Mouse (Mus musculus) adrenal gland, postnatal 14 days (tissue): ENCODE results near the gene Slc35f2. TPM values are rescaled to one million over a fixed set of nuclear protein-coding genes. Genes with fewer than 3 reads are reported as not detected.

ENCODE experiments used
- DNase-seq: peaks from one replicate; pipeline ENCODE4 v3.0.0; 2021; ENCODE audit warnings: mixed read lengths
- long read RNA-seq, 2 experiments: library from polyadenylated mRNA; stranded (forward); transcript quantifications; one replicate each; pipeline ENCODE4 v2.0.0; 2021
- total RNA-seq: library from RNA; stranded (reverse); gene quantifications from 2 replicates; pipeline ENCODE4 v1.2.3, GENCODE M21; 2021

The Slc35f2 gene
- 0.49 and 0.67 TPM in 2 replicates for total RNA-seq
- long read RNA-seq, experiment 1: 0 reads
- long read RNA-seq, experiment 2, partial matches to known transcripts: 0 of 1 reads
- long read RNA-seq, experiment 2, other reads (novel, unspliced or antisense): 0 of 1 reads

DNA sequence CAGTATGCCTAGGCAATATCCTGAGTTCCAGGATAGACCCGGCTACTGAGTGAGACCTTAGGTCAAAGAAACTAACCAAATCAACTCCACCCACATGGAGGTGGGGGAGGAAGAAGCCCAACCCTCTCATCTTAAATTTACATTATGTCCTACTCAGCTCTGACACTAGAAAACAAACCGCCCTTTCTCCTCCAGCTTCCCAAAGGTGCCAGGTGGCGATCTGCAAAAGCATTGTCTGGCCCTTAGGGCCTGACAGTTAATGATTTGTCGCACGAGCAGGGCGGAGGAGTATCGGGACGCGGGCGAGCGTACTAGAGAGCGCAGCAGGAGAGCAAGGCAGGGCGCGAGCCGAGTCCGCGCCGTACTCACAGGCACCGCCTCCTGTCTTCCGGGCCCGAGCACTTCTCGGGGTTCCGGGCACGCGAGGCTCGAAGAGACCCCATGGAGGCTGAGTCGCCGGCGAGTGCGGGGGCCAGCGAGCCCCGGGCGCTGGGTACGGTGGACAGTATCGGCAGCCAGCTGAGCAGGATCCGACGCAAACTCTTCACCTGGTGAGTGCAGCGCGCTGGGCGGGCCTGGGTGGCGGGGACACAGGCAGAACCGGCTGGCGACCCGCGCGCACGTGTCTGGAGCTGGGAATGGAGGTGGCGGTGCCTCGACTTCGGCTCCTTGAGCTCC, at the start of gene Slc35f2:
Slc35f2 (plus strand) TSS at position 195 of the 678 bp plus-strand sequence.
- DNase-seq: peak; percentile 45

DNA sequence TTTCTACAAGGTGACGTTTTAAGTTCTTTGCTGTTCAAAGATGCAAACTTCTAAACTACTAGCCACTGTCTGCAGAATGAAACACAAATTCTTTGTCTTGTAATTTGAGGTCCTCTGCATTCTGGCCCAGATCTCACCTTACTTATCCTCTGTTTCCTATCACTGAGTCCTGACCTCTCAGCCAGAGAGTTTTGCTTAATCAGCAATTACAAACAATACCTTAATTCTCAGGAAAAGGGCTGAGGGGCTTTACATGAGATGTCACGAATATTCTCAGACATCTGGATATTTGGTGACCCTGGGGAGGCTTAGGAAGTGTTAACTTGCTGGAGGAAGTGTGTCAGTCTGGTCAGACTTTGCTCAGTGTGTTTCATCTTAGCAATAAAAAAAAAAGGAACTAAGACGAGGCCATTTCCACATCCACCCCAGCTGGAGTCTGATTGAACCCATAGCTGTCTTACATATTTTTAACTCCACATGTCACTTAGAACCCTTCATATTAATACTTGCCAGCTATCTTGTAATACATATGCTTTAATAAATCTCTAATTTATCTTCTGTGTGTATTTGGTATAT, 30.4 kb upstream of the Slc35f2 start:
- no peak for DNase-seq

DNA sequence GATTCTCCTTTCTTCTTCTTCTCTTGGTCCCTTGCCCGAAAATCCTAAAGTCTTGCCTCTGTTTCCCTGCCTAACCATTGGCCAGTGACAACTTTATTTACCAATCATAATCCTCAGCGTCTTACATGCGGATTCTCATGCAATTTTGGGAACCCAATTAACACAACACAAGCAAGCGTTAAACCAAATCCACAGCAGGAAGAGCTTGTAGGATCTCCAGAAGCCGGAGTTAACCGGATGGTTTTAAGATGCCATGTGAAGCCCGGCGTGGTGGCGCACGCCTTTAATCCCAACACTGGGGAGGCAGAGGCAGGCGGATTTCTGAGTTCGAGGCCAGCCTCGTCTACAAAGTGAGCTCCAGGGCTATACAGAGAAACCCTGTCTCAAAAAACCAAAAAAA, 20.9 kb upstream of the Slc35f2 start:
- no peak for DNase-seq

DNA sequence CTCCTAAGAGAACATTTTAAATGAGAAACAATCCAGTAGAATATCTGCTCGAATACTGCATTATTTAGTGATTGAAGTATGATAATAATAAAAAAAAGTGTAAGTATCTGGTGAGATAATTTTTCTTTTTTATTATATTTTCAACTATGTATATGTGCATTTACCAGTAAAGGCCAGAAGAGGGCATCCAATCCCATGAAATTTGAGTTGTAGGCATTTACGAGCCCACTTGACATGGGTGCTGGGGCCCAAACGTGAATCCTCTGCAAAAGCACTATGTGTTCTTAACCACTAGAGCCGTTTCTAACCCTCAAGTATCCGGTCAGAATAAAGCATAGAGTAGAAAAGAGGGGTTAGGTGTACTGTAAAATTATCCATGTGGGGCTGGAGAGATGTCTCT, 20.4 kb upstream of the Slc35f2 start:
- no peak for DNase-seq

DNA sequence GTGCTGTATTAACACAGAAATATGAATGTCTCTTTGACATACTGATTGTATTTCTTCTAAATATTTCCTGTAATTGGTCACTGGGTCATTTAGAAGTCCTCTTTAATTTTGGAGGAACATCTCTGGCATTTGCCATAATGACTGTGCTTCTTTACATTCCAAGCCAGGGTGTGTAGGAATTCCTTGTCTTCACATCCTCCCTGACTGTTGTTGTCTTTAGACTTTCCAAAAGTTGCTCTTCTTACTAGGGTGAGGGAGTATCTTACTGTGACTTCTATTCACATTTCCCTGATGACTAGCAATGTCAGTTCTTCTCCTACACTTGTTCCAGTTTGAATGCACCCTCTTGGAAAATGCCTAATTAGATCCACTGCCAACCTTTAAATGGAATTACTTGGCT, 16.5 kb upstream of the Slc35f2 start:
- DNase-seq: no peak

DNA sequence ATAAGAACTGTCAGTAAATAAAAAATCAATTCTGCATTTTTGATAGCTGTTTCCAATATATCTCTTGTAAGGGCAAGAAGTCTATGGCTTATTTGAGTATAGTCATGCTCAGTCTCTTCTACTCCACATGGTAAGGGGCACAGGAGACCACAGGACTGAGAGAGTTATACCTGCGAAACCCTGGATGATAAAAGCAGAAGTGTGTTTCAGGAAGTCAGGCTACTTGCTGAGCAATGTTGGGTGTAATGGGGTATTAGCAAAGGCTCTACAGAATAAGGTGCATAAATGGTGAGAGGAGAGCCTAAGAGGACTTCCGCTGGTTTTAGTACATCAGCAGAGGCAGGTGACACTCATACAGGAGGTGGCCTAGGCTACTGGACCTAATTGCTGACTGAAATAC, 13.2 kb upstream of the Slc35f2 start:
- DNase-seq: no peak

DNA sequence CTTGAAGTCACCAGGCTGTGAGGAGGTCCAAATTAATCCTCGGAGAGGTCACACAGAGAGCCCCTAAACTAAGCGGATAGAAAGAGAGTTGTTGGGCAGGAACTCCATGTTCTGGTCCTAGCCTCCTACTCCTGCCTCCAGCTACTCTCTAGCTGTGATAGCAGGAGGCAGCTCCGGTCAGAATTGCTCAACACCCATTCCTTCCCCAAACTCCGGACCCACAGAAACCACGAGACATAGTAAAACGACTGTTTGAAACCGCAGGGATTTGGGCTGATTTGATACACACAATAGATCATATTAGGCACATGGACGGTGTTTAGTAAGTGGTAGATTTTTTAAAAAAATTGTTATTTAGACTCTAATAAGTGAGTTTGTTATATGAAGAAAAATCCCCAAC, 6.6 kb upstream of the Slc35f2 start:
- DNase-seq: no peak

DNA sequence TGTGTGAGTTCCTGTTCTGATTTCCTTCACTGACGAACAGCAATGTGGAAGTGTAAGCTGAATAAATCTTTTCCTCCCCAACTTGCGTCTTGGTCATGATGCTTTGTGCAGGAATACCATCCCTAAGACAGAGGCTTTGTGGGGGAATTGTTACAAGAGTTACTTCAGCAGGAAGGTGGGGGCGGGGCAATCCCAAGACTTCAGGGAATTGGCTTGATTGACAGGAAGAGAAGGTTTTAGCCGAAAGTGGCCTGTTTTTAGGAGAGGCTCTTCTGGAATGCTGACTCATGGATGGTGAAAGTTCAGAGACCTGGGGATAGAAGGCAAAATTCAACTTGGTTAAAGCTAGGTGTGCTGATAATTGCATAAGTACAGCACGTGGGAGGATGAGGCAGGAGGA, 2.9 kb upstream of the Slc35f2 start:
- DNase-seq: no peak

DNA sequence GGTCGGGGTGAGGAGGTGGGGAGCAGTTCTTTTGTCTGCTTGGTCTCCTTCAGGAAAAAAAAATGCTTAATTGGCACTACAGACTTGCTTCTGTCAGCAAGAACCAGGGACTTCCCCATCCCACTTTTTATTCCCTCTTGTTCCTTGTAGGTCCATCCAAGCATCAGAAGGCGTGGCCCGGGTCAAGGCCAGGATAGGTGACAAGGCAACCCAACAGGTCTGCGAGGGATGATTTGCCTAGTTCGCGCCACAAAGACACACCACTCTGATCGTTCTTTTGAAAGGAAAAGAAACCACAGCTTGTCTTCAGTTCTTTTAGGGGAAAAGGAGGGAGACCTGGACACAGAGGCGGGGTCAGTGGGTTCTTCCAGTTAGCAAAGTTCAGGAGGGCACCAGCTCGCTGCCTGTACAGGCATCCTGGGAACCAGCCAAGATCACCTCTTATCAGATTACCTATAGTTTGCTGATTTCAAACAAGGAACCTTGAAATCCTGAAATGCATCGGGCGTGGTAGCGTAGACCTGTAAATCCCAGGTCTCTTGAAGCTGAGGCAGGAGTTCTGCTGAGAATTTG, 481 bp upstream of the Slc35f2 start:
- no peak for DNase-seq

DNA sequence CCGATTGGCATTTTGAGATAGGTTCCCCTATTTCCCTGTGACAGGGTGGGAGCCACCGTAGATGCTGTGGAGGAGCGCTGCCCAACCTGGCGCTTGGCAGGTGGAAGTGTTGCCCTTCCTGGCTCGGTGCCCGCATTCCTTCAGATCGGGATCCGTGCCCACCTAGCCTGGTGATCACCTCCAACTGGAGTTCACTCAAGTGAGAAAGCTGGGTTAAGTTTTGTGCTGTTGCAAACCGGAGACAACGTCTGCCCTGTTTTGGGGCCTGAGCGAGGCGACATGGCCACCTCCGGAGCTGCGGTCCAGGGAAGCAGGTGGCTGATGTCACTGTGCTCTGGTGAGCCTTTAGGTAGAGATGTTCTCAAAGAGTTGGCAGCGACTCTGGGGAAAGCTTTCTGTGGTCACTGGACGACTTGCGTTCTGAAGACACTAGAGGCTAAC, 803 bp downstream of the Slc35f2 start:
- DNase-seq: no peak

DNA sequence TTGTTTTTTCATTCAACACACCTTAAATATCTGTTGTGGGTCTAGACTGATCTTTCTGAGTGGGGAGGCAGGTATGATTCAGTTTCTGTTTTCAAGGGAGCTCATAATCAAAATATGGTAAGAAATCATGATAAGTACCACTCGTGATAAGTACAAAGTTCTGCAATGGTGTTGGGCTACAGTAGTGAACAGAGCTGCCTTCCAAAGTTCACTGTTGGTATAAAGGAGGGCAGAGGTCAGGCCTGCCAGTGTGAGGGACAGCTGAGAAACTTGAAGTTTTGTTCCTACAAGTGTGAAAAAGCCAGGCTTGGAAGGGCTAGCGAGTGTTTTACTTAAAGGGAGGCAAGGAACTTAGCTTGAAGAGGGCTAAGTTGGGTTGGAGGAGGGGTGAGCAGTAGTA, 4.2 kb downstream of the Slc35f2 start:
- DNase-seq: no peak

DNA sequence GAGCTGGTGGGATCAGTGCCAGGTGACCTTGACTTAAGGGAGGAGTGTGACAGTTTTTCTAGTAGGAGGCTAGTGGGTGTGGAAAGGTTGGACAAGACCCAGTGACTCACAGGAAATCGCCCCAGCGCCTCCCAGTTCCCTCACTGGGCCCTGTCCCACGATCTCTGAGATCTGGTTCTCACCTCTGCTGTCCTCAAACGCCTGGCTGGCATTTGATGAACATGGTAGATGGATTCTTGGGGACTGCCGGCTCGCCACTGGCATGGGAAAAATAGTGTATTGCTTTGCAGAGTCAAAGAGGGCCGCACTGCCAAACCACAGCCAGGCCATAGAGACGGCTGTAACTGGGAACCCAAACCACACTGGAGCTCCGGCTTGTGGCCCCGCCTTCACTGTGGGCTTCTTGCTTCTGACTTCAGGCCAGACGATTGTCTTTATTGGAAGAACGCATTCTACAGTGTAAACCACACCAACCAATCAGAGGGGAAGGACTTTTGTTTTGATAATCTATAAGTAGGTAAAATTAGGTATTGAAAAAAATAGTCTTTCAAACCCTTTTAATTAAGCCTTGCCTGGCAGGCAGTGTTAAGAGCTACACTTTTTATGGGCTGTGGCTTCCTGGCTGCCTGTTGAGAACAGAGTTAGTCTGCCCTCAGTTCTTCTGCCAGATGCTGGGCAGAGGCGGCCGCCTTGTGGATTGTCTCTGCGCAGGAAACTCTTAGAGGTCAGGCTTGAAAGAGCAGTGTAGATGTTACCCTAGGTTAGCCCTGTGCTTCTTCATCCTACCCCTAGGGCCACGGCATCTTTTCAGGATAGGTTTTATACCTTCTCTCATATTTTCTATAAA, 15.4 kb downstream of the Slc35f2 start:
- peak; percentile 54 for DNase-seq

DNA sequence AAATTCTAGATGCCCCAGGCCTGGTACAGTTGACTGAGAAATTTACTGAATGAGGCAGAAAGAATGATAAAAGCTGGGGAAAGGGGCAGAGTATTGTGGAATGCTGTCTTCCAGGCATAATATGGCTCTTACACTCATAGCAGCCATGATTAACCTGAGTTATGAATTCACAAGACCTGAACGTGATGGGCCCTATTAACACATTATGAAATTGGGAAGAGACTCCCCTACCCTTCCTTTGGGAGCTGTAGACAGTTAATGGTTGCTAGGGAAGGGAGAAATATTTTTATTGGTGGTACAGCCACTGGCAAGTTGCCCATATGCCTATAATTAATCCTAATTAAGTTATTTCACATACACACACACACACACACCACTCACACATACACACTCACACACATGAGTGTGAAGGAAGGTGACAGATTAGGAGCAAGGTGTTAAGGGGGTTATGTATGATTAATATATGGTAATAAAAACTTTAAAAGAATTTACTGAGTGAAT, 22.5 kb downstream of the Slc35f2 start:
- no peak for DNase-seq

DNA sequence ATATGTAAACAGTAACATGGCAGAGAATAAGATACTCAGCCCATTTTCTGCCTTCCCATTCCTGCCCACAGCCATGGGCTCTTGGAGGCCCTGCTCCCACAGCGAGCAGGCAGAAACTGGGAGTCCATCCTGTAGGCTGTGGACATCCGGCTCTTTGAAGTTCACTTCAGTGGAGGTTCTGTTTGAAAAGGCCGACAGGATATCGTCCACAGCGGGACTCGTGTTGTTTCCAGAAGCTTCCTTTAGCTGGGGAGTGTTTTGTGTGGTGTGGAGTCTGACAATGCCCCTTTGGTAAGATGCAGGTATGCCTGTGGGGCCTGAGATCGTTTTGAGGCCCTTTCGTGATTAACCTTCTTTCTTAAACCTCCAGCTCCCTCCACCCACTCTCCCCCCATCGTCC, 23.2 kb downstream of the Slc35f2 start:
- peak; percentile 7 for DNase-seq

DNA sequence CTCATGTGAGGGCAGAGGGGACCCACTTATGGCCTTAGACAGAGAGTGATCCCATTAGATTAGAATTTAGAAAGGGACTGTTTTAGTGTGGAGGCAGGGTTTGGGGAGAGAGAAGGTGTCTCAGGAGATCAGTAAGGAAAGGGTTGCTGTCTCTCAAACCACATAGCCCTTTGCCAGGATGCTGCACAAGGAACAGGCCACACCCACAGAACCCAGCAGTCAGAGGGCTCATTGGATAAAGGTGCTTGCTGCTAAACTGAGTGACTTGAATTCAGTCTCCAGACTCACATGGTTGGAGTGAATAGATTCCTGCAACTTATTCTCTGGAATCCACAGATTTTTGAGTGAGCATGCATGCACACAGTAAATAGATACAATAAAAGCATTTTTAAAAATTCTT, 24.0 kb downstream of the Slc35f2 start:
- no peak for DNase-seq

DNA sequence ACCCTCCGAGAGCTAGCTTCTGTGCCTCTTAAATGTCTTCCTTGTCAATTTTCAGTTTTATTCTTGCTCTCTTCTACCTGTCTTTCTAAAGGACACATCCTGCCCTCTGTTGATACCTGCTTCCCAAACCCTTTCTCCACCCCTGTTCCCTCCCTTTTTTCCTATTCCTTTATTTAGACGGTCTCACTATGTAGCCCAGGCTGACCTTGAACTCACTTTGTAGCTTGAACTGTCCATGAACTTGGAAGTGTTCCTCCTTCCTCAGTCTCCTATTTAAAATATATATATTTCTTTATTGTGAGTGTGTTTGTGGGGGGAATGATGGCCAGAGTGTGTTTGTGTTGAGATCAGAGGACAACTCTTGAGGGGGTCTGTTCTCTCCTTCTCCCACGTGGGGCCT, 25.0 kb downstream of the Slc35f2 start:
- no peak for DNase-seq

DNA sequence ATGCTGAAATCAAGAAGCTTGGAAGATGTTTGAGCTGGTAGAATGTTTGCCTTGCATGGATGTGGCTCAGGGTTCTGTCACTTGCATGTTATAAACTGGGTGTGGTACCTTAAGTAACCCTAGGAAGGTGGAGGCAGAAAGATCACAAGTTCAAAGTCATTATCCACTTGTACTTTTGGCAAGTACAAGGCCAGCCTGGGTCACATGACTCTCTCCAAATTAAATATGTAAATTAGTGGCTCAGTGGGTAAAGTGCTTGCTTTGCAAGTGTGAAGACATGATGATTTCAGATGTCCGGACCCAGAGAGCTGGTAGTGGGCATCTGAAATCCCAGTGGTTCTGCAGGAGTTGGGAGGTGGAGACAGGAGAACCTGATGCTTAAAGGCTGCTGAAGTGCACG, 25.8 kb downstream of the Slc35f2 start:
- no peak for DNase-seq

DNA sequence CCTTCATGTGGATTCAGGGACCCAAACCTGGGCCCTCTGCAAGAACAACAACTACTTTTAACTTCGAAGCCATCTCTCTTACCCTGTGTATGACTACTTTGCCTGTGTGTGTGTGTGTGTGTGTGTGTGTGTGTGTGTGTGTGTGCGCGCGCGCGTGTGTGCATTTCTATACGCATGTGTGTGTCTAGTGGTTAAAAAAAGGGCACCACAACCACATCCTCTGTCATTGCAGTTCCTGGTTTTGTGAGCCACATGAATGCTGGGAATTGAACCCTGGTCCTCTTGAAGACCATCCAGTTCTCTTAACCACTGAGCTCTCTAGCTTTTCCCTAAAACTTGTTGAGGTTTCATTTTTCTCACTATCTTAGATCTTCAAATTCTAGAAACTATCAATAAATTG, 31.6 kb downstream of the Slc35f2 start:
- DNase-seq: no peak

DNA sequence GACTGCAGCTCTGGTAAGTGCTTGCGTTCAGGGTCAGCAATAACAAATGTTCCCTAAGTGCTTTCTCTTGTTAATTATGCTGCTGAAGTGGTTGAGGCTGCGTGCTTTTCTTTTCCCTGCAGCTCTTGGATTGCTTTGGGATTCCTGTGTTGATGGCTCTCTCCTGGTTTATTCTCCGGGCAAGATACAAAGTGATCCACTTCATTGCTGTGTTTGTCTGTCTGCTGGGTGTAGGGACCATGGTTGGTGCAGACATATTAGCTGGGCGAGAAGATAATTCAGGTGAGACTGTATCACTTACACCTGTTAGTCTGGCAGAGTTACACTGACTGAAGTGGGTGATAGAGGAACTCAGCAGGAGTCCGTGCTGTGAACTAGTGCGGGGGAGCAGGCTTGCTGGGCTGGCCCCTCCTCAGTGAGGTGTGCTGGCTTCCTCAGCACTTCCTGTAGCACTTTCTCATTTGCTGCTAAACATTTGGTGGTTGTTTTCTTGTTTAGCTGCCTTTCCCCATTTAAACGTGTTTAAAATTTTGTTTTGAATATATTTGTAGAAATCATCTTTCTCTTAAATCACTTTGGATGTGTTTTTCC, 35.3 kb downstream of the Slc35f2 start:
- DNase-seq: no peak

DNA sequence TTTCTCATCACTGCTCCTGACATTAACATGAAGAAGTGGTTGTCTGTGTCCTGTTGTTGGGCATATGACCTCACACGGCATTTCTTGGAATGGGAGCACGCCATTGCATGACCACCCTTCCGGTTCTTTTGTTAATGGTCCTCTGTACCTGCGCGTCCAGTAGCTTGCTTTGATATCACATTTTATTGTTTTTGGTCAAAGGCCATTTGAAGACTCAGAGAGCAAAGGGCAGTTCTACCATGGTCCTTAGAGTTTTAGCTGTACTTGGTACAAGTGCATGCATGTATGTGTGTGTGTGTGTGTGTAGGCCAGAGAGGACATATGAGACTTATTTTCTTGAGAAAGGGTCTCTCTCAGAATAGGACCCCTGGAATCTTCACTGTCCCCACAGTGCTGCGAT, 42.1 kb downstream of the Slc35f2 start:
- DNase-seq: no peak

DNA sequence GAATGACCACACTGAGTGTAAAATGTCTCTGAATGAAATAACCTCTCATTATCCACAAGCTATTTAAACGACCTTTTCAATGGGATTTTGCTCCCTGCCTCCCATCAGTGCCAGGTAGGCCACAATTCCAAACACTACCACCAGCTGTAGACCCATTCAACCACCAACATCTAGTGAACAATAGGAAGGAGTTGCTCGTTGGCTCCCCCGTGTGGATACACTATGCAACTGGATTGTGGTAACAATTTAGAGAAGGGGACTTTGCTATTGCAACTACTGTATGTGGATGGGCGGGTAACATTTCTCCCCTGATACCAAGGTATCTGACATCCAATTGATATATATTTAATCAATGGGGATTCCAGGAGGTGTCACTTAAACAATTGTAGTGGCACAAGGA, 47.4 kb downstream of the Slc35f2 start:
- peak; percentile 76 for DNase-seq

DNA sequence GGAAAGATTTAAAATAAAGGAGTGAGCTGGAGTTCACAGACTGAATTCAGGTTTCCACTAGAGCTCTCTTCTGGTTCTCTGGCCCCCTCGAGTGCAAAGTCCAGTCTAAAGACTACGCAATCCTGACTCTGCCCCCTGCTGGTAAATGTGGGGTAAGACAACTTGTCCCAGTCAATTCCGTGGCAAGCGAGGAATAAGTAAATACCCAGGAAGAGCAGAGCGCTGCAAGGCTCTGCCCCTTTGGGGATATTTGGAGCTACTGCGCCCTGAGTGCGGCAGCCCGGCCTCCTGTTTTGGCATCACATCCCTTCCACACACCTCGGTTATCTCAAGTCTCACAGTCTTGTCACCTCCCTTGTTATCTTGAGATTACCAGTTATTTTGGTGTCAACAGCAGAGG, 54.0 kb downstream of the Slc35f2 start:
- DNase-seq: peak; percentile 29
